Mouse (Mus musculus): ENCODE measurements around the gene Atg3.
A peak's percentile ranks its signal among the peaks of the same experiment; 100 is the strongest.

Gene Atg3

DNA sequence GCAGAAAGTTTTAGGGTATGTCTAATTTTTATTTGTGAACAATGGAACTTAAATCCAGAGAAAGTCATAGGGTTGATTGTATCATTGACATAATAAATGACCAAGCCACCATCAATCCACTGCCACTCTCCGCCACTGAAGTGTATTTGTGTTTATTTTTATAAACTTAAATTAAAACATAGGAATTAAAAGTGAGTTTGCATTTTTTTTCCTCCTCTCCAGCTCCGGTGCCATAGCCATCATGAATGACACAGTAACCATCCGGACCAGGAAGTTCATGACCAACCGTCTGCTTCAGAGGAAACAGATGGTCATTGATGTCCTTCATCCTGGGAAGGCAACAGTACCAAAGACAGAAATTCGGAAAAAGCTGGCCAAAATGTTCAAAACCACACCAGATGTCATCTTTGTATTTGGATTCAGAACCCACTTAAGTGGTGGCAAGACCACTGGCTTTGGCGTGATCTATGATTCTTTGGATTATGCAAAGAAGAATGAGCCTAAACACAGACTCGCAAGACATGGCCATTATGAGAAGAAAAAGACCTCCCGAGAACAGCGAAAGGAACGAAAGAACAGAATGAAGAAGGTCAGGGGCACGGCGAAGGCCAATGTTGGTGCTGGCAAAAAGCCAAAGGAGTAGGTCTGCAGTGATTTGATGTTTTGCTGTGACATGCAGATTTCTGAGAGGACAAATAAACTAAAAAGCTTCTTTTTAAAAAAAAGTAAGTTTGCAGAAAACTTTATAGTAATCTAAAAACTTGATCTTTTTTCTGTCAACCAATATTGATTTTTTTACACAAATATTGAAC, 46.5 kb downstream of the Atg3 start:
- no peak for DNase-seq

GRCm38 (mm10) chr16:45222016-45222415, 63.4 kb downstream of the Atg3 start:
- no peak for DNase-seq

DNA sequence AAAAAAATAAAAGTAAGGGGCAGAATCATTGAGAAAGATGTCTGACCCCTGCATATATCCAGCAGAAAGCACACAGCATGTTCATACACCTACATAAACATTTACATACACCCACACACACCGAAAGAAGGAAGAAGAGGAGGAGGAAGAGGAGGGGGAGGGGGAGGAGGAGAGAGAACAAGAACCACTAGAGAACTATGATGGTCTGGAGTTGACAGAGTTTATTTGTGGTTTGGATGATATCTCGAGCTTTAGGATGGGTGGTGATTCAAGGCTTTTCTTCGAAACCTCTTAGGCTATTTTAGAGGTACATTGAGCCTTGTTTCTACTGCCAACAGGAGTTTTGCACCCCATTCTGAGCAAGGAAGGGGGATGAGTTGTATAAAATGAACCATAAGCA, 64.2 kb downstream of the Atg3 start:
- DNase-seq: no peak

- peak; percentile 42 to 46 for DNase-seq
Observed at GRCm38 (mm10) chr16:45223648-45224388, 65.2 kb downstream of the Atg3 start, which contains the start of gene Btla. Gene Btla, plus strand, starts transcription at chr16:45224315.

- DNase-seq: no peak
Observed at GRCm38 (mm10) chr16:45224431-45225008, 65.9 kb downstream of the Atg3 start.

DNA sequence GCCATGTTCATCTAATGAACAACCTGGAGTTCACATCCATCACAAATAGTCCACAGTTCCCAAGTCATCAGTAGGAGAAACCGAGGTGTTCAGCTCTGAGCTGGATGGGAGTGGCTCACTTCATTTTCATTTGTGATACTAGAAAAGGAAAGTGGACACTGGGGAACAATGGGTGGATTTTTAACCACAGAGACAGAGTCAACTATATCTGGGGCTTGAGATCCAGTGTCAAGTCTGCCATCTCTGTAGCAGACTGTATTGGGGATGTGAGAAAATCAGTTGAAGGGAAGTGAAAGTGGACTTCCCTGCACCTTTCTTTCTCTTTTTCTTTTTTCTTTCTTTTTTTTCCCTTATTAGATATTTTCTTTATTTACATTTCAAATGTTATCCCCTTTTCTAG, 68.4 kb downstream of the Atg3 start:
- no peak for DNase-seq

- no peak for DNase-seq
Observed at GRCm38 (mm10) chr16:45231296-45231695, 72.7 kb downstream of the Atg3 start.

DNA sequence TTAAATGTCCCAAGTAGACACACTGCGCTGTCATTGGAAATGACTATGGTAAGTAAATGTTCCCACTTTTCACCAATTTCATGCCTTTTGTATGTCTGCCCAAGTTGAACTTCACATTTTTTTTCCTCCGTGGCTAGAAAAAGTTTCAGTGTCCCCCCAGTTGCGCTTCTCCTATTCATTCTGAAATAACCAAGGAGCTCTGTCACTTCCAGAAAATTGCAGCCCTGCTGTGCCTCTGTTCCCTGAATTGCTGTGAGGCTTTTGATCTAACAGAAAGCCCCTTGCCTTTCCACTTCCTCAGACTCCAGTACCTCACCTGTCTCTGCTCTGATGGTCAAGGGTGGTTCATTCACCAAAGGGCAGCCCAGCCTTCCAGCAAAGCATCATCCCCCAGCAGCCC, 74.4 kb downstream of the Atg3 start:
- no peak for DNase-seq
